Mouse (Mus musculus) MEL (cell line): ENCODE measurements around the gene Iqschfp. TPM values are rescaled to one million over a fixed set of nuclear protein-coding genes. Genes with fewer than 3 reads are reported as not detected.

Experiments
- DNase-seq: peaks from one replicate; pipeline ENCODE4 v3.0.0; 2011; ENCODE audit warnings: low read depth, low spot score
- H3K27ac ChIP-seq: 2 replicates; pipeline ENCODE4 v1.5.1; 2012; ENCODE audit warnings: low read depth, mild to moderate bottlenecking, control low read depth, low read length, moderate library complexity; ENCODE audit not compliant: control insufficient read depth
- H3K27me3 ChIP-seq, 2 experiments: fragments of 150-350 bp in 1 of 2; sonication (generic) in 1 of 2; 2 replicates each; pipeline ENCODE4 v1.6.1; 2012; ENCODE audit warnings: low read length in 2 of 2, mild to moderate bottlenecking in 2 of 2, improper control_type of control experiment in 1 of 2, moderate library complexity in 1 of 2; ENCODE audit not compliant: insufficient read depth in 2 of 2, control insufficient read depth in 1 of 2
- H3K36me3 ChIP-seq, 2 experiments: 2 replicates each; pipeline ENCODE4 v1.6.1; 2012 to 2014; ENCODE audit warnings: low read length in 2 of 2, improper control_type of control experiment in 1 of 2, inconsistent platforms in 1 of 2, mild to moderate bottlenecking in 1 of 2; ENCODE audit not compliant: insufficient read depth in 2 of 2, control insufficient read depth in 1 of 2
- H3K4me1 ChIP-seq, 2 experiments: fragments of 150-350 bp in 1 of 2; sonication (generic) in 1 of 2; 2 replicates each; pipeline ENCODE4 v1.6.1; 2012; ENCODE audit warnings: low read length in 2 of 2, improper control_type of control experiment in 1 of 2, mild to moderate bottlenecking in 1 of 2; ENCODE audit not compliant: insufficient read depth in 2 of 2, control insufficient read depth in 1 of 2
- H3K4me3 ChIP-seq, 2 experiments: fragments of 150-350 bp in 1 of 2; sonication (generic) in 1 of 2; 2 replicates each; pipeline ENCODE4 v1.5.1; 2012; ENCODE audit warnings: low read depth in 2 of 2, low read length in 2 of 2, mild to moderate bottlenecking in 2 of 2, moderate library complexity in 2 of 2, control low read depth in 1 of 2, improper control_type of control experiment in 1 of 2; ENCODE audit not compliant: control insufficient read depth in 1 of 2, insufficient read depth in 1 of 2
- H3K79me2 ChIP-seq: 2 replicates; pipeline ENCODE4 v1.6.1; 2012; ENCODE audit warnings: mild to moderate bottlenecking, low read length, moderate library complexity; ENCODE audit not compliant: control insufficient read depth, poor library complexity, insufficient read depth
- H3K9ac ChIP-seq: 2 replicates; pipeline ENCODE4 v1.6.1; 2012; ENCODE audit warnings: low read depth, mild to moderate bottlenecking, control low read depth, low read length, moderate library complexity; ENCODE audit not compliant: control insufficient read depth, poor library complexity, severe bottlenecking
- H3K9me3 ChIP-seq: fragments of 150-350 bp; sonication (generic); replicated peaks from 2 replicates; pipeline ENCODE4 v1.6.1; 2012; ENCODE audit warnings: mild to moderate bottlenecking, low read length, improper control_type of control experiment, moderate library complexity; ENCODE audit not compliant: insufficient read depth
- BHLHE40 ChIP-seq: IDR thresholded peaks from 2 replicates; pipeline ENCODE4 v1.6.1; 2012; ENCODE audit warnings: low read depth, mild to moderate bottlenecking, inconsistent platforms, low read length, improper control_type of control experiment, borderline replicate concordance
- CHD1 ChIP-seq: IDR thresholded peaks from 2 replicates; pipeline ENCODE4 v1.6.1; 2012; ENCODE audit warnings: low read depth, mild to moderate bottlenecking, inconsistent platforms, low read length, improper control_type of control experiment
- CHD2 ChIP-seq: IDR thresholded peaks from 2 replicates; pipeline ENCODE4 v1.6.1; 2011; ENCODE audit warnings: low read length, improper control_type of control experiment
- E2F4 ChIP-seq: IDR thresholded peaks from 2 replicates; pipeline ENCODE4 v1.6.1; 2011; ENCODE audit warnings: low read depth, low read length, improper control_type of control experiment, borderline replicate concordance
- ETS1 ChIP-seq: IDR thresholded peaks from 2 replicates; pipeline ENCODE4 v1.6.1; 2012; ENCODE audit warnings: low read depth, mild to moderate bottlenecking, inconsistent platforms, low read length, improper control_type of control experiment, moderate library complexity
- GABPA ChIP-seq: IDR thresholded peaks from 2 replicates; pipeline ENCODE4 v1.6.1; 2012; ENCODE audit warnings: low read depth, mild to moderate bottlenecking, inconsistent platforms, low read length, improper control_type of control experiment, moderate library complexity
- GATA1 ChIP-seq: IDR thresholded peaks from 2 replicates; pipeline ENCODE4 v1.6.1; 2011; ENCODE audit warnings: low read depth, low read length, improper control_type of control experiment
- HCFC1 ChIP-seq: IDR thresholded peaks from 2 replicates; pipeline ENCODE4 v1.6.1; 2012; ENCODE audit warnings: low read depth, mild to moderate bottlenecking, inconsistent platforms, low read length, improper control_type of control experiment, moderate library complexity
- KAT2A ChIP-seq: conservative IDR thresholded peaks from 2 replicates; pipeline ENCODE4 v1.6.1; 2012; ENCODE audit warnings: low read depth, low read length, improper control_type of control experiment, inconsistent platforms
- MYB ChIP-seq: IDR thresholded peaks from 2 replicates; pipeline ENCODE4 v1.6.1; 2011; ENCODE audit warnings: mild to moderate bottlenecking, low read depth, low read length, improper control_type of control experiment
- MYC ChIP-seq: IDR thresholded peaks from 2 replicates; pipeline ENCODE4 v1.6.1; 2011; ENCODE audit warnings: low read depth, mild to moderate bottlenecking, low read length, improper control_type of control experiment, moderate library complexity
- NELFE ChIP-seq: IDR thresholded peaks from 2 replicates; pipeline ENCODE4 v1.6.1; 2011; ENCODE audit warnings: low read depth, low read length, improper control_type of control experiment
- RAD21 ChIP-seq: IDR thresholded peaks from 2 replicates; pipeline ENCODE4 v1.6.1; 2011; ENCODE audit warnings: mild to moderate bottlenecking, low read depth, low read length, improper control_type of control experiment
- SIN3A ChIP-seq: IDR thresholded peaks from 2 replicates; pipeline ENCODE4 v1.6.1; 2012; ENCODE audit warnings: low read length, improper control_type of control experiment, inconsistent platforms
- TCF12 ChIP-seq: IDR thresholded peaks from 2 replicates; pipeline ENCODE4 v1.6.1; 2014; ENCODE audit warnings: low read depth, mild to moderate bottlenecking, inconsistent platforms, low read length, improper control_type of control experiment, moderate library complexity
- USF2 ChIP-seq, 2 experiments: IDR thresholded peaks; 2 replicates each; pipeline ENCODE4 v1.6.1; 2011 to 2012; ENCODE audit warnings: improper control_type of control experiment in 2 of 2, low read length in 2 of 2, borderline replicate concordance in 1 of 2, inconsistent platforms in 1 of 2, low read depth in 1 of 2, mild to moderate bottlenecking in 1 of 2; ENCODE audit not compliant: insufficient read depth in 1 of 2
- ZC3H11A ChIP-seq: IDR thresholded peaks from 2 replicates; pipeline ENCODE4 v1.6.1; 2012; ENCODE audit warnings: low read depth, mild to moderate bottlenecking, inconsistent platforms, low read length, improper control_type of control experiment
- polyA plus RNA-seq, 2 experiments: library from polyadenylated mRNA; stranded (reverse) in 1 of 2; unstranded in 1 of 2; fragments of >175 nt in 1 of 2; fragments of >200 nt in 1 of 2; gene quantifications; 2 replicates each; pipeline versions ENCODE4 v1.2.1 to v1.2.4; 2012; ENCODE audit warnings: low replicate concordance in 2 of 2, low read depth in 1 of 2; ENCODE audit not compliant: insufficient read length in 2 of 2, insufficient read depth in 1 of 2, missing spikeins in 1 of 2
- total RNA-seq: library from RNA; depleted of rRNA; stranded (reverse); fragments of 300-350 nt; gene quantifications from 2 replicates; pipeline ENCODE4 v1.2.3, GENCODE M21; 2012

Gene Iqschfp
- total and polyA plus RNA-seq, 3 experiments, result not detected

- no peaks in the 10 kb centered on the region for H3K79me2 ChIP-seq
- H3K4me3 ChIP-seq, result no peak overlapping the region
- no peaks in the 10 kb centered on the region for H3K4me1 ChIP-seq
- DNase-seq, result no peak
- TF ChIP-seq CHD1 (no peak), GATA1 (no peak), ETS1 (no peak), MYB (no peak), E2F4 (no peak), TCF12 (no peak), GABPA (no peak), NELFE (no peak), SIN3A (no peak)
- no peak overlapping the region for H3K27ac ChIP-seq
- no peak overlapping the region for H3K9ac ChIP-seq
- H3K9me3 ChIP-seq, result no peaks in the 10 kb centered on the region
- no peaks in the 10 kb centered on the region for H3K36me3 ChIP-seq
- no peaks in the 10 kb centered on the region for H3K27me3 ChIP-seq
These were observed 714.0 kb downstream of the Iqschfp start for GRCm38 (mm10) chr3:68605942-68606603.

- TF ChIP-seq MYC, result no peak
- no peak for TF ChIP-seq KAT2A
- TF ChIP-seq CHD2, result no peak
- no peak for TF ChIP-seq BHLHE40
- TF ChIP-seq ZC3H11A, result no peak
- TF ChIP-seq NELFE, result no peak
- TF ChIP-seq CHD1, result no peak
- TF ChIP-seq RAD21, result no peak
- no peak for TF ChIP-seq HCFC1
- TF ChIP-seq USF2 (IDR thresholded peaks at IDR 0.05; ENCODE audit: borderline replicate concordance in 1 of 2, insufficient read depth in 1 of 2, low read depth in 1 of 2, low read length in 2 of 2), result no peak
- H3K4me3 ChIP-seq, result no peak overlapping the region
- no peak for DNase-seq
These were observed 714.7 kb downstream of the Iqschfp start for GRCm38 (mm10) chr3:68606730-68607129.

More at GRCm38 (mm10) chr3:68606730-68607129, 714.7 kb downstream of the Iqschfp start:
- H3K27me3 ChIP-seq, result no peaks in the 10 kb centered on the region
- H3K4me1 ChIP-seq, result no peaks in the 10 kb centered on the region
- no peaks in the 10 kb centered on the region for H3K36me3 ChIP-seq
- no peak overlapping the region for H3K9ac ChIP-seq
- H3K9me3 ChIP-seq, result no peaks in the 10 kb centered on the region
- no peak overlapping the region for H3K27ac ChIP-seq
- H3K79me2 ChIP-seq, result no peaks in the 10 kb centered on the region
